Mouse (Mus musculus) testis, adult 2 months (tissue): ENCODE results near the gene Nxpe3. TPM values are rescaled to one million over a fixed set of nuclear protein-coding genes. Genes with fewer than 3 reads are reported as not detected.

Experiments
- H3K27ac ChIP-seq: fragments of 200-500 bp; 2 replicates; pipeline ENCODE4 v1.5.1; 2012; ENCODE audit warnings: low read depth, low read length; ENCODE audit not compliant: control insufficient read depth, insufficient read depth
- H3K27me3 ChIP-seq: fragments of 200-500 bp; 2 replicates; pipeline ENCODE4 v1.6.1; 2012; ENCODE audit warnings: mild to moderate bottlenecking, low read length, moderate library complexity; ENCODE audit not compliant: control insufficient read depth, insufficient read depth
- H3K36me3 ChIP-seq: fragments of 200-500 bp; 2 replicates; pipeline ENCODE4 v1.6.1; 2012; ENCODE audit warnings: mild to moderate bottlenecking, low read length; ENCODE audit not compliant: control insufficient read depth, insufficient read depth
- H3K4me1 ChIP-seq: fragments of 200-500 bp; 2 replicates; pipeline ENCODE4 v1.6.1; 2012; ENCODE audit warnings: low read length; ENCODE audit not compliant: control insufficient read depth, insufficient read depth
- H3K4me3 ChIP-seq: fragments of 200-500 bp; 2 replicates; pipeline ENCODE4 v1.5.1; 2012; ENCODE audit warnings: low read depth, mild to moderate bottlenecking, low read length, moderate library complexity, mixed read lengths; ENCODE audit not compliant: control insufficient read depth
- CTCF ChIP-seq: fragments of 200-500 bp; IDR thresholded peaks from 2 replicates; pipeline ENCODE4 v1.5.1; 2012; ENCODE audit warnings: low read depth, mild to moderate bottlenecking, inconsistent platforms, low read length, moderate library complexity; ENCODE audit not compliant: control insufficient read depth, insufficient read depth, insufficient replicate concordance
- POLR2A ChIP-seq: fragments of 200-500 bp; IDR thresholded peaks from 2 replicates; pipeline ENCODE4 v1.6.1; 2012; ENCODE audit warnings: low read depth, mild to moderate bottlenecking, inconsistent platforms, low read length, moderate library complexity; ENCODE audit not compliant: control insufficient read depth
- polyA plus RNA-seq: library from polyadenylated mRNA; depleted of rRNA; stranded (reverse); fragments of >200 nt; gene quantifications from 2 replicates; pipeline ENCODE4 v1.2.3, GENCODE M21; 2012; rRNA removed

Gene Nxpe3
- polyA plus RNA-seq: 8.5 and 8.8 TPM in 2 replicates

GRCm38 (mm10) chr16:55894893-55895650 is at the start of gene Nxpe3:
TSS of gene Nxpe3 (minus strand) at chr16:55895285.
- H3K36me3 ChIP-seq: no peaks in the 10 kb centered on the region
- no peaks in the 10 kb centered on the region for H3K27me3 ChIP-seq
- peak within 1 kb of the TSS; percentile 7; the same call in 1 of the 2 replicates for H3K27ac ChIP-seq
- H3K4me1 ChIP-seq: peaks cover 3% of the 10 kb centered on the region; the same call in 1 of the 2 replicates
- peak within 1 kb of the TSS; percentile 84 for H3K4me3 ChIP-seq
- TF ChIP-seq POLR2A (peak; percentile 12), CTCF (no peak)

- H3K27me3 ChIP-seq: no peaks in the 10 kb centered on the region
- no peak overlapping the region for H3K4me3 ChIP-seq
- H3K36me3 ChIP-seq: no peaks in the 10 kb centered on the region
- H3K4me1 ChIP-seq: no peaks in the 10 kb centered on the region
- TF ChIP-seq POLR2A (no peak), CTCF (no peak)
- no peak overlapping the region for H3K27ac ChIP-seq
Observed at GRCm38 (mm10) chr16:55940781-55941180, 45.7 kb upstream of the Nxpe3 start.

- no peak overlapping the region for H3K4me3 ChIP-seq
- H3K27ac ChIP-seq: no peak overlapping the region
- no peaks in the 10 kb centered on the region for H3K36me3 ChIP-seq
- H3K4me1 ChIP-seq: no peaks in the 10 kb centered on the region
- no peaks in the 10 kb centered on the region for H3K27me3 ChIP-seq
- TF ChIP-seq CTCF: no peak
- no peak for TF ChIP-seq POLR2A
Observed at GRCm38 (mm10) chr16:55939703-55940102, 44.6 kb upstream of the Nxpe3 start.

- TF ChIP-seq POLR2A: no peak
- TF ChIP-seq CTCF: no peak
- H3K27me3 ChIP-seq: no peaks in the 10 kb centered on the region
- no peaks in the 10 kb centered on the region for H3K36me3 ChIP-seq
- no peak overlapping the region for H3K4me3 ChIP-seq
- H3K4me1 ChIP-seq: no peaks in the 10 kb centered on the region; the same call in 1 of the 2 replicates
- no peak overlapping the region for H3K27ac ChIP-seq
Observed at GRCm38 (mm10) chr16:55938761-55939160, 43.7 kb upstream of the Nxpe3 start.

DNA sequence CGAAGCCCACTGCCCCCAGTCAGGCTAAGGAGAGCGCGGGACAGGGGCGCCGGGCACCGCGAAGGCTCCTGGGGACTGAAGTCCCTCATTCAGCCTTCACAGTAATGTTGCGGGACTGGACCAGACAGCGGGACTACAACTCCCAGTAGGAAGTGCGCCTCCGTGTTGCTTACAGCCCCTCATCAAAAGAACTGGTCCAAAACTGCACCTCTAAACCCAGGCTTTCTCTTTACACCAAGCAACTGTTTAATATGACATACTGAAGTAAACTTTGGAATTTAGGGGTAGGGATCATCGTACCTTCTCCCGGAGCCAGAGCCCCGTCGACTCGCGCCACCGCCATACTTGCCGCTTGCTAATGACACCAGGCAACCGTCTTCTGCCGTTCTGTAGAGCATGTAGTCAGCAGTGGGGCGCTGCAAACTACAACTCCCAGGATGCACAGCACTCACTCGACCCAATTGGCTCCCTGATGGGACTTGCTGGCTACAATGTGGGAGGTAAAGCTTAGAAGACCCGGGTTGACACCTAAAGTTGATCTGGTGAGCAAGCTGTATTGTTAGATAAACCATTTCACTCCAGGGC is 39.5 kb upstream of the Nxpe3 start, which contains the start of gene Cep97:
Cep97 (minus strand) TSS at position 403 of the 585 bp plus-strand sequence.
- H3K27ac ChIP-seq: peak within 1 kb of the TSS; percentile 86
- H3K36me3 ChIP-seq: no peaks in the 10 kb centered on the region; the same call in 1 of the 2 replicates
- H3K4me3 ChIP-seq: peak within 1 kb of the TSS; percentile 86
- H3K4me1 ChIP-seq: peaks cover 3% of the 10 kb centered on the region
- TF ChIP-seq CTCF: no peak
- peak; percentile 79 for TF ChIP-seq POLR2A
- H3K27me3 ChIP-seq: no peaks in the 10 kb centered on the region

DNA sequence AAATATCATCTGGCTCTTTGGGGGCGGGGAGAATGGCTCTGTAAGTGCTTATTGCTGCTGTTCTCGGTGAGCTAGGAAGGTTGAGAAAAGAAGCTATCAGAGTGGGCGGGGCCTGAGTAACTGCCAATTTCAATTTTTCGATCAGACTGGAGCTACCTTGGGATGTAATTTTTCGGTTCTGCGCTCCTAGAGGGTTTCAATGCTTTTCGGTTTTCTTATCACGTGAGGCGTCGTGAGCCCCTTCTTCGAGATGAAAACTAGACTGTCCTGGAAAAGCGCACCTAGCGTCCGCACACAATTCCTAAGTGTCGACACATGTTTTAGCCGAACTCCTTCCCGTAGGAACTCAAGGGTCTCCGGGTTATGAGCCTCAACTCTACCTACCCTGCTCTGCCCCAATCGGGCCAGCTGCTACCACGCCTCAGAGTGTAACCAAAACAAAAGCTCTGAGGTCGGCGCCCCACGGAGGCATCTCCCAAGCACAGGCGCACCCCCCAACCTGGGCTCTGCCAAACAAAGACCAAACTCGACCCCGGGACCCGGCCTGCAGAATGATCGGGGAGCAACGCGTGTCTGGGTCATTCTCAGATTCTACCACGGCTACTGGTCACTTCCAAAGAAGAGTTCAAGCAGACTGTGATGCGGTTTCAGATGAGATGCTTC is 38.7 kb upstream of the Nxpe3 start:
- TF ChIP-seq POLR2A: peak; percentile 49
- TF ChIP-seq CTCF: no peak
- Histone ChIP-seq H3K27me3 (no peaks in the 10 kb centered on the region), H3K4me1 (peaks cover 3% of the 10 kb centered on the region), H3K36me3 (no peaks in the 10 kb centered on the region; the same call in 1 of the 2 replicates), H3K4me3 (peak overlapping the region; percentile 86), H3K27ac (peak overlapping the region; percentile 86)

DNA sequence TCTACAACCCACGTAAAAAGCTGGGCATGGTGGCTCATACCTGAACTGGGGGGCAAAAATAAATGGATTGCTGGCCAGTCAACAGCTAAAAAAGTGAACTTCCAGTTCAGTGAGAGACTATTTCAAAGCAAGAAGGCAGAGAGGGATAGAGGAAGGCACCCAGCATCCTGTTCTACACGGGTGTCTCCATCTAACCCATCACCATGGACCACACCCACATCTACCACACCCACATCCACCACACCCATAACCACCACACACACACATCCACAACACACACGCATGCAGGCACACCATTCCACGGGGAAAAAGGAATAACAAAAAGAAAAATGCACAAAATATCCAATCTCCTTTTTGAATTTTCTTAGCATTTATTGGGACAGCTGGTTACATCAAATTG is 28.9 kb upstream of the Nxpe3 start:
- H3K4me3 ChIP-seq: no peak overlapping the region
- no peak overlapping the region for H3K27ac ChIP-seq
- H3K27me3 ChIP-seq: no peaks in the 10 kb centered on the region
- no peak for TF ChIP-seq CTCF
- peaks cover 6% of the 10 kb centered on the region; the same call in 1 of the 2 replicates for H3K36me3 ChIP-seq
- H3K4me1 ChIP-seq: no peaks in the 10 kb centered on the region
